Mouse (Mus musculus): ENCODE measurements around the gene Zbtb42. TPM values are rescaled to one million over a fixed set of nuclear protein-coding genes. Genes with fewer than 3 reads are reported as not detected.

The Zbtb42 gene
- polyA plus RNA-seq, 1 experiment from 2014 or later, result 1.4 TPM

GRCm38 (mm10) chr12:112646139-112646538 is 32.5 kb upstream of the Zbtb42 start:
- Histone ChIP-seq H3K4me3 (peak overlapping the region; percentile 90), H3K27me3 (ENCODE audit: low read depth, poor library complexity, severe bottlenecking) (no peaks in the 10 kb centered on the region), H3K9me3 (replicated peaks) (no peaks in the 10 kb centered on the region), H3K27ac (no peak overlapping the region), H3K4me1 (peaks cover 17% of the 10 kb centered on the region), H3K36me3 (peaks cover 50% of the 10 kb centered on the region)
- 68% methylated on average over 6 of the region's 6 CpGs for WGBS
- no peak for DNase-seq (ENCODE audit: low spot score)

DNA sequence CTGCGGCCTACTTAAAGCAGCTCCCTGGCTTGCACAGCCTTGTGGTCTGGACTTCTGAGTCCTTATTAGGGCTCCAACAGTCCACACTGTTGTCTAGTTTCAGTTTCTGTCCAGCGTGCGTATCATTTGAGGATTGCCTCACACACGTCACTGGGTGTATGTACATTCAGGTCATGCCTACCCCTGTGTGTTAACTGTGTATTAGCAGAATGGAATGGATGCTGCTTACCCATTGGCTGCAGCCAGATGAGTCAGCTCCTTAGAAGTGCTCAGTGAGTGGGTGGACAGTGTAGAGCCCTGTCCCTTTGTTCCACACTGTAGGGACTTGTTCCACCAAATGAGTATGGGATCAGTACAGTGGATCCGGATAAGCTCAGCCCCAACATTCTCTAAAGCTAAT is 30.5 kb upstream of the Zbtb42 start:
- H3K36me3 ChIP-seq, result peaks cover 69% of the 10 kb centered on the region
- no peak overlapping the region for H3K27ac ChIP-seq
- 95% methylated on average over 5 of the region's 5 CpGs for WGBS
- peaks cover 17% of the 10 kb centered on the region for H3K4me1 ChIP-seq
- H3K9me3 ChIP-seq (replicated peaks), result no peaks in the 10 kb centered on the region
- no peak for DNase-seq (ENCODE audit: low spot score)
- no peak overlapping the region for H3K4me3 ChIP-seq
- no peaks in the 10 kb centered on the region for H3K27me3 ChIP-seq (ENCODE audit: low read depth, poor library complexity, severe bottlenecking)

DNA sequence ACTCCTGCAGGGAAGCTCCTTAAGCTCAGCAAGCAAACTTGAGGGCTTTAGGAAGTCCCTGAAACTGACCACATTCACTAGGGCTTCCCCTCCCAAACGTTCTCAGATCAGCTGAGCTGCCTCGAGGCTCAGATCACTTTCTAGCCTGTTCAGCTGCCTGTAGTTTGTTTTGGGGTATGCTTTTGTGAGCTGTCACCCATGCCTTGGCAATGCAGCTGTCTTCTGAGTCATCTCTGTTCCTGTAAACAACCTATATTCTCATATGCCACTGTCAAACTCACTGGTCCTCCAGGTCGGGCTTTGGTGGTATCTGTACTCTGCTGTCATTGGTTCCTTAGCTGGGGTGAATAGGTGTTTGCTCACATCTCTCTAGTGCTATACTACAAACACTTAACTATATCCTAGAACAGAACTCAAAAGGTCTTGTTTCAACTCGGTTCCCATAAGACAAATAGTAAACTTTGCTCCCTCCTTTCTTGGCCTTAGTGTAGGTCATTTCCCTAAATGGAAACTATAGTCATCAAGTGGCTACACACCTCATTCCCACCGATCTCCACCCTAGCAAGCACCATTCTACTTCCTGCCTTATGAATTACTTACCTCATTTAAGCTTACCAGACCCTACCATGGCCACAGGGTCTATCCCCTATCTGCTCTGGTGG is 26.7 kb upstream of the Zbtb42 start:
- DNase-seq (ENCODE audit: low spot score), result no peak
- H3K4me3 ChIP-seq, result no peak overlapping the region
- H3K36me3 ChIP-seq, result peaks cover 100% of the 10 kb centered on the region
- WGBS, result 86% methylated on average over 5 of the region's 5 CpGs
- no peaks in the 10 kb centered on the region for H3K9me3 ChIP-seq (replicated peaks)
- H3K27ac ChIP-seq, result no peak overlapping the region
- no peaks in the 10 kb centered on the region for H3K27me3 ChIP-seq (ENCODE audit: low read depth, poor library complexity, severe bottlenecking)
- H3K4me1 ChIP-seq, result no peaks in the 10 kb centered on the region

GRCm38 (mm10) chr12:112653157-112653824 is 25.3 kb upstream of the Zbtb42 start:
- Histone ChIP-seq H3K9me3 (replicated peaks) (no peaks in the 10 kb centered on the region), H3K27me3 (ENCODE audit: low read depth, poor library complexity, severe bottlenecking) (no peaks in the 10 kb centered on the region), H3K36me3 (peaks cover 100% of the 10 kb centered on the region), H3K4me1 (no peaks in the 10 kb centered on the region), H3K4me3 (no peak overlapping the region), H3K27ac (no peak overlapping the region)
- peak; percentile 81 for DNase-seq (ENCODE audit: low spot score)
- WGBS, result 66% methylated on average over 7 of the region's 7 CpGs

DNA sequence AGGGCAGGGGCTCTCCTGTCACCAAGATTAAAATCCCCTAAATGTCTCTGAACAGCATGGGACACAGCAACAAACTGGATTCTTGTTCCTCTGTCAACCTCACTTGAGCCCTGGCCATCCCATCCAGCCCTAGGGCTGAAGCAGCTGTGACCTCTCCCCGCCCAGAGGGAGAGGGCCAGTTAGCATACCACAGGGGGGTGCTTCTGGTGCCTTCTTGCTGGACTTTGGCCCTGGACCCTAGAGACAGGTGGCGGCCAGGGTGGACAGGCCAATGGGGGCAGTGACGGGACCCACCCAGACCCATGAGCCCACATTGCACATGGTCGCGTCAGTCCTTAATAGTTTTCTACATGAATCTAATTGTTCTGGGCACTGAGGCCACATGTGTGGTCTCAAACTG is 24.6 kb upstream of the Zbtb42 start:
- DNase-seq (ENCODE audit: low spot score), result no peak
- 91% methylated on average over 5 of the region's 5 CpGs for WGBS
- Histone ChIP-seq H3K27me3 (ENCODE audit: low read depth, poor library complexity, severe bottlenecking) (no peaks in the 10 kb centered on the region), H3K9me3 (replicated peaks) (no peaks in the 10 kb centered on the region), H3K4me1 (no peaks in the 10 kb centered on the region), H3K4me3 (no peak overlapping the region), H3K36me3 (peaks cover 100% of the 10 kb centered on the region), H3K27ac (no peak overlapping the region)

DNA sequence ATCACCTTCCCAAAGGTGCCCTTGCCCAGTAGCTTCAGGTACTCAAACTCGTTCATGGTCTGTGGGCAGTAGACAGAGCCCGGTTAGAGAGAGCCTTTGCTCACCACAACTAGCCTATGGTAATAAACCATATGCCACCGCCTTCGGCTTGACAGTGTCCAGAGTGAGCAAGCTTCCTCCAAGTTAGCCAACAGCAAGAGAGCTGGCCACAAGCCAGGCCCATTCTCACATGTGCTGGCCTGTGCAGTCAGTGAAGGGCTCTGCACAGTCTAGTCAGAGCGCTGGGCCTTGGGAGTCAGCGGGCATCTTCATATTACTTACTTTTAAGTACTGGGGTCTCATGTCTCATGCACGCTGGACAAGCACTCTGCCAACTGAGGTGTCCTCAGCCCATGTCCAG is 20.0 kb upstream of the Zbtb42 start:
- no peak for DNase-seq (ENCODE audit: low spot score)
- H3K36me3 ChIP-seq, result peaks cover 100% of the 10 kb centered on the region
- no peaks in the 10 kb centered on the region for H3K9me3 ChIP-seq (replicated peaks)
- no peaks in the 10 kb centered on the region for H3K27me3 ChIP-seq (ENCODE audit: low read depth, poor library complexity, severe bottlenecking)
- WGBS, result 95% methylated on average over 7 of the region's 7 CpGs
- no peak overlapping the region for H3K27ac ChIP-seq
- H3K4me1 ChIP-seq, result peaks cover 15% of the 10 kb centered on the region
- H3K4me3 ChIP-seq, result no peak overlapping the region

DNA sequence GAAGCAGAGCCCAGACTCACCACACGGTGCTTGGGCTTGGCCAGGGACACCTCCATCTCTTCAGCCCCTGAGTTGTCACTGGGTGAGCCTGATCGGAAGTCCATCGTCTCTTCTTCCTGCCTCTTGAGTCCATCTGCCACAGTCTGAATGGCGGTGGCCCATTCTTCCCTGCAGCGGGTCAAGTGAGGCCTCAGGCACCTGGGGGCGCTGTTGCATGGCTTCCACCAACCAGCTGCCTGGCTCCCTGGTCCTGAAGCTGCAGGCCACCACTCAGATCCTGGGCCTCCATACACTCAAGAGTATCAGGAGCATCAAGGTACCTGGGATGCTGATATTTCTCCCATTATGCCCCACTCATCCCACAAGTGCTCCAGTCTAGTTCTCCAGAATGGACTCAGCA is 19.5 kb upstream of the Zbtb42 start:
- no peak for DNase-seq (ENCODE audit: low spot score)

GRCm38 (mm10) chr12:112660576-112661326 is 17.9 kb upstream of the Zbtb42 start:
- no peaks in the 10 kb centered on the region for H3K27me3 ChIP-seq (ENCODE audit: low read depth, poor library complexity, severe bottlenecking)
- H3K4me1 ChIP-seq, result peaks cover 25% of the 10 kb centered on the region
- H3K27ac ChIP-seq, result 0 out of 2 replicates have a peak overlapping the region, but pooled peaks have one; percentile 19
- H3K4me3 ChIP-seq, result no peak overlapping the region
- H3K9me3 ChIP-seq (replicated peaks), result no peaks in the 10 kb centered on the region
- peaks cover 100% of the 10 kb centered on the region for H3K36me3 ChIP-seq
- no peak for DNase-seq (ENCODE audit: low spot score)
- WGBS, result 56% methylated on average over 5 of the region's 5 CpGs

More for the DNA sequence above, 19.5 kb upstream of the Zbtb42 start:
- Histone ChIP-seq H3K27ac (no peak overlapping the region), H3K27me3 (ENCODE audit: low read depth, poor library complexity, severe bottlenecking) (no peaks in the 10 kb centered on the region), H3K36me3 (peaks cover 100% of the 10 kb centered on the region), H3K4me1 (peaks cover 20% of the 10 kb centered on the region), H3K4me3 (no peak overlapping the region), H3K9me3 (replicated peaks) (no peaks in the 10 kb centered on the region)
- 84% methylated on average over 6 of the region's 6 CpGs for WGBS

- H3K4me1 ChIP-seq, result peaks cover 25% of the 10 kb centered on the region
- no peak for DNase-seq (ENCODE audit: low spot score)
- no peaks in the 10 kb centered on the region for H3K27me3 ChIP-seq (ENCODE audit: low read depth, poor library complexity, severe bottlenecking)
- H3K9me3 ChIP-seq (replicated peaks), result no peaks in the 10 kb centered on the region
- H3K4me3 ChIP-seq, result no peak overlapping the region
- 0 out of 2 replicates have a peak overlapping the region, but pooled peaks have one; percentile 10 for H3K27ac ChIP-seq
- 88% methylated on average over 3 of the region's 3 CpGs for WGBS
- peaks cover 100% of the 10 kb centered on the region for H3K36me3 ChIP-seq
Observed at GRCm38 (mm10) chr12:112661327-112661605, 17.4 kb upstream of the Zbtb42 start.

GRCm38 (mm10) chr12:112661851-112662250 is 16.8 kb upstream of the Zbtb42 start:
- Histone ChIP-seq H3K27me3 (ENCODE audit: low read depth, poor library complexity, severe bottlenecking) (no peaks in the 10 kb centered on the region), H3K4me1 (peaks cover 25% of the 10 kb centered on the region), H3K9me3 (replicated peaks) (no peaks in the 10 kb centered on the region), H3K36me3 (peaks cover 100% of the 10 kb centered on the region), H3K4me3 (no peak overlapping the region), H3K27ac (no peak overlapping the region)
- DNase-seq (ENCODE audit: low spot score), result no peak
- WGBS, result 88% methylated on average over 9 of the region's 9 CpGs

DNA sequence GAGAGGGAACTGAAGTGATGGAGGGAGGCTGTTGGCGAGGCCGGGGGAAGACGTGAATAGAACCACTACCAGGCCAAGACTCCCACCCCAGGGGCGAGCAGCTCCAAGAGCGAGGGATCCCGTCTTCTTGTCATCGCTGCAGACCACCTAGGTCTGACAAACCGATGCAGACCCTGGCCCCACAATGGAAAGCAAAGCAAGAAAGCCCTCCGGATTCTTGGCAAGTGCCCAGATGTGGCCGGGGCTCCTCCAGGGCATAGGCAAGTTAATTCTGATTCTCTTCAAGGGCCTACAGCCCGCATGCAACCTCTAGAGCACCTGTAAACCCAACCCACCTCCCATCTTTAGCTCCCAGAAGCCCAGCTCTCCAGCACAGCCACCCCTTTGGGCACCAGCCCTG is 15.3 kb upstream of the Zbtb42 start:
- Histone ChIP-seq H3K9me3 (replicated peaks) (no peaks in the 10 kb centered on the region), H3K4me1 (peaks cover 25% of the 10 kb centered on the region), H3K36me3 (peaks cover 100% of the 10 kb centered on the region), H3K4me3 (no peak overlapping the region), H3K27me3 (ENCODE audit: low read depth, poor library complexity, severe bottlenecking) (no peaks in the 10 kb centered on the region), H3K27ac (no peak overlapping the region)
- DNase-seq (ENCODE audit: low spot score), result no peak
- WGBS, result 91% methylated on average over 11 of the region's 11 CpGs

DNA sequence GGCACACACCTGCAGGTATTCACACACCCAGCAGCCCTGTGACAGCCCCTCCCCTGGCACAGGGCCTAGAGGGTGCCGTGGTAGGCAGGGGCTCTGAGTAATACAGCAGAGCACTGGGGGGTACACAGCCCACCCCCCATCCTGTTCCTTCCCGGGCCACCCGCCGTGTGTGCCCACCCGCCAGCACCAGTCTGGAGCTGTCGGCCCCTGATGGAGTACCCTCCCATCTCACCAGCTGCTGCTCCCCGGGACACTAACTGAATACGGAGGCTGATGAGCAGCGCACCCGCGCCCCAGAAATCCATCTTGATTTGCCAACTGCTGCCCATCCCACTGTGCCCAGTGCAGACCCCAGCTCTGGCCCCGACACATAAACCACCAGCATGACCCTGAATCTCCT is 14.9 kb upstream of the Zbtb42 start:
- no peak overlapping the region for H3K27ac ChIP-seq
- no peaks in the 10 kb centered on the region for H3K27me3 ChIP-seq (ENCODE audit: low read depth, poor library complexity, severe bottlenecking)
- no peak for DNase-seq (ENCODE audit: low spot score)
- no peaks in the 10 kb centered on the region for H3K9me3 ChIP-seq (replicated peaks)
- no peak overlapping the region for H3K4me3 ChIP-seq
- H3K36me3 ChIP-seq, result peaks cover 100% of the 10 kb centered on the region
- peaks cover 25% of the 10 kb centered on the region for H3K4me1 ChIP-seq
- 95% methylated on average over 12 of the region's 12 CpGs for WGBS

DNA sequence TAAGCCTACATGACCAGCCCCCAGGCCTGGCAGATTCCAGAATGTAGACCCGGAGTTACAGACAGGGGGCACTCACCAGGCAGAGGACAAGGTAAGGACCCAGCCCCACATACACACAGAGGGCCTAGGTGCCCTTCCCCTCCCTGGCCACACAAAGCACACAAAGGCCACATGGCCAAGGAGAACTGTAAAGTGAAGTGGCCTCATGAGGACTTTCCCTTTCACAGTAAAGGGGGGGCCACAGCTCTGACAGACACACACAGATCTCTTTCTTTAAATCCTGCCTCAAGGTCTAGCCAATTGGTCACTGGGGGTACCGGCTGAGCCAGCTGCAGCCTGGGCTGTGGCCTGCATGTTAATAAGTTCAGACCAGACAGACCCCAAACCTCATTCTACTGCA is 14.5 kb upstream of the Zbtb42 start:
- H3K27ac ChIP-seq, result no peak overlapping the region
- 71% methylated on average over 2 of the region's 2 CpGs for WGBS
- no peak for DNase-seq (ENCODE audit: low spot score)
- no peaks in the 10 kb centered on the region for H3K9me3 ChIP-seq (replicated peaks)
- H3K4me1 ChIP-seq, result peaks cover 25% of the 10 kb centered on the region
- peaks cover 100% of the 10 kb centered on the region for H3K36me3 ChIP-seq
- no peaks in the 10 kb centered on the region for H3K27me3 ChIP-seq (ENCODE audit: low read depth, poor library complexity, severe bottlenecking)
- H3K4me3 ChIP-seq, result no peak overlapping the region

All from limb, embryonic 10.5 days (tissue).